Mouse (Mus musculus): ENCODE measurements around the gene Zfp580. TPM values are rescaled to one million over a fixed set of nuclear protein-coding genes. Genes with fewer than 3 reads are reported as not detected.
A peak's percentile ranks its signal among the peaks of the same experiment; 100 is the strongest.

The Zfp580 gene
- total RNA-seq, 1 experiment, result 3.3 TPM

- Histone ChIP-seq H3K27ac (ENCODE audit: insufficient read depth, low read depth, low read length, poor library complexity, severe bottlenecking) (no peak overlapping the region), H3K9me3 (ENCODE audit: control insufficient read depth, insufficient read depth, low read depth, low read length) (no peaks in the 10 kb centered on the region), H3K4me1 (ENCODE audit: control insufficient read depth in 2 of 2, insufficient read depth in 2 of 2, low read length in 2 of 2, poor library complexity in 1 of 2) (peaks cover 2 to 13% of the 10 kb centered on the region in 2 experiments; a peak in 3 of 4 replicates), H3K9ac (ENCODE audit: insufficient read depth, low read depth, low read length, poor library complexity, severe bottlenecking) (no peak overlapping the region), H3K36me3 (ENCODE audit: control insufficient read depth, insufficient read depth, low read length, poor library complexity, severe bottlenecking) (peaks cover 33% of the 10 kb centered on the region), H3K4me3 (ENCODE audit: insufficient read depth in 1 of 2, low read depth in 1 of 2, low read length in 2 of 2, poor library complexity in 1 of 2, severe bottlenecking in 1 of 2) (no peak overlapping the region)
- no peak for DNase-seq (ENCODE audit: low read depth, low spot score)
- no peak for TF ChIP-seq CHD2 (IDR thresholded peaks at IDR 0.05; ENCODE audit: low read depth, low read length)
- no peak for TF ChIP-seq ZNF384 (IDR thresholded peaks at IDR 0.05; ENCODE audit: low read depth, low read length)
- TF ChIP-seq MAFK (IDR thresholded peaks at IDR 0.05; ENCODE audit: insufficient read depth, low read depth, low read length), result 0 out of 2 replicates have a peak, but pooled peaks have one; percentile 26
- in situ Hi-C loops (cut with MboI; ENCODE audit: low sequenced_read_pairs in 2 of 2, unreplicated experiment in 2 of 2), result no loop called here
Measured at GRCm38 (mm10) chr7:5099796-5100195, 48.5 kb downstream of the Zfp580 start.

GRCm38 (mm10) chr7:5101066-5101663 lies 49.8 kb downstream of the Zfp580 start:
- Histone ChIP-seq H3K27ac (ENCODE audit: insufficient read depth, low read depth, low read length, poor library complexity, severe bottlenecking) (no peak overlapping the region), H3K4me1 (ENCODE audit: control insufficient read depth in 2 of 2, insufficient read depth in 2 of 2, low read length in 2 of 2, poor library complexity in 1 of 2) (peaks cover 2 to 13% of the 10 kb centered on the region in 2 experiments; a peak in 3 of 4 replicates), H3K4me3 (ENCODE audit: insufficient read depth in 1 of 2, low read depth in 1 of 2, low read length in 2 of 2, poor library complexity in 1 of 2, severe bottlenecking in 1 of 2) (no peak overlapping the region), H3K9me3 (ENCODE audit: control insufficient read depth, insufficient read depth, low read depth, low read length) (no peaks in the 10 kb centered on the region), H3K36me3 (ENCODE audit: control insufficient read depth, insufficient read depth, low read length, poor library complexity, severe bottlenecking) (peaks cover 19% of the 10 kb centered on the region), H3K9ac (ENCODE audit: insufficient read depth, low read depth, low read length, poor library complexity, severe bottlenecking) (no peak overlapping the region)
- TF ChIP-seq HCFC1 (IDR thresholded peaks at IDR 0.05; ENCODE audit: borderline replicate concordance, insufficient read depth, low read length) (no peak), CHD2 (IDR thresholded peaks at IDR 0.05; ENCODE audit: low read depth, low read length) (no peak), MAFK (IDR thresholded peaks at IDR 0.05; ENCODE audit: insufficient read depth, low read depth, low read length) (no peak), ZC3H11A (IDR thresholded peaks at IDR 0.05; ENCODE audit: borderline replicate concordance, low read depth, low read length) (no peak), ZNF384 (IDR thresholded peaks at IDR 0.05; ENCODE audit: low read depth, low read length) (no peak)
- no peak for DNase-seq (ENCODE audit: low read depth, low spot score)
- in situ Hi-C loops (cut with MboI; ENCODE audit: low sequenced_read_pairs in 2 of 2, unreplicated experiment in 2 of 2), result no loop called here

- H3K9me3 ChIP-seq (ENCODE audit: control insufficient read depth, insufficient read depth, low read depth, low read length), result no peaks in the 10 kb centered on the region
- H3K9ac ChIP-seq (ENCODE audit: insufficient read depth, low read depth, low read length, poor library complexity, severe bottlenecking), result no peak overlapping the region
- TF ChIP-seq MAFK (IDR thresholded peaks at IDR 0.05; ENCODE audit: insufficient read depth, low read depth, low read length), result no peak
- TF ChIP-seq CHD2 (IDR thresholded peaks at IDR 0.05; ENCODE audit: low read depth, low read length), result no peak
- TF ChIP-seq HCFC1 (IDR thresholded peaks at IDR 0.05; ENCODE audit: borderline replicate concordance, insufficient read depth, low read length), result no peak
- no peak for TF ChIP-seq ZNF384 (IDR thresholded peaks at IDR 0.05; ENCODE audit: low read depth, low read length)
- no peak for TF ChIP-seq ZC3H11A (IDR thresholded peaks at IDR 0.05; ENCODE audit: borderline replicate concordance, low read depth, low read length)
- H3K4me1 ChIP-seq (ENCODE audit: control insufficient read depth in 2 of 2, insufficient read depth in 2 of 2, low read length in 2 of 2, poor library complexity in 1 of 2), result peaks cover 2 to 13% of the 10 kb centered on the region in 2 experiments; a peak in 3 of 4 replicates
- DNase-seq (ENCODE audit: low read depth, low spot score), result no peak
- peaks cover 13% of the 10 kb centered on the region for H3K36me3 ChIP-seq (ENCODE audit: control insufficient read depth, insufficient read depth, low read length, poor library complexity, severe bottlenecking)
- H3K27ac ChIP-seq (ENCODE audit: insufficient read depth, low read depth, low read length, poor library complexity, severe bottlenecking), result no peak overlapping the region
- no peak overlapping the region for H3K4me3 ChIP-seq (ENCODE audit: insufficient read depth in 1 of 2, low read depth in 1 of 2, low read length in 2 of 2, poor library complexity in 1 of 2, severe bottlenecking in 1 of 2)
- in situ Hi-C loops (cut with MboI; ENCODE audit: low sequenced_read_pairs in 2 of 2, unreplicated experiment in 2 of 2), result no loop called here
Measured at GRCm38 (mm10) chr7:5102564-5102963, 51.2 kb downstream of the Zfp580 start.

Other genes with a start within 250 kb of the Zfp580 start
- 461 and 499 TPM in 2 replicates for gene Ube2s, start 238.9 kb upstream of the Zfp580 start, total RNA-seq (2012; rRNA removed)
- 6.9 and 8.4 TPM in 2 replicates for gene Shisa7, start 206.8 kb upstream of the Zfp580 start, total RNA-seq (2012; rRNA removed)
- gene Isoc2b, start 181.3 kb upstream of the Zfp580 start, total RNA-seq (2012; rRNA removed), result 3.5 and 3.7 TPM in 2 replicates
- gene Isoc2a, start 174.4 kb upstream of the Zfp580 start, total RNA-seq (2012; rRNA removed), result 13.0 and 16.1 TPM in 2 replicates
- 1.6 and 2.2 TPM in 2 replicates for gene Gm36210, start 145.0 kb upstream of the Zfp580 start, total RNA-seq (2012; rRNA removed)
- gene Zfp628, start 136.3 kb upstream of the Zfp580 start, total RNA-seq (2012; rRNA removed), result 4.0 and 4.3 TPM in 2 replicates
- gene Nat14, start 129.5 kb upstream of the Zfp580 start, total RNA-seq (2012; rRNA removed), result 1.2 and 1.7 TPM in 2 replicates
- gene Ssc5d, start 125.8 kb upstream of the Zfp580 start, total RNA-seq (2012; rRNA removed), result 0.94 and 1.3 TPM in 2 replicates
- 0.22 and 0.95 TPM in 2 replicates for gene Sbk2, start 87.1 kb upstream of the Zfp580 start, total RNA-seq (2012; rRNA removed)
- not detected in 2 replicates for gene Sbk3, start 80.4 kb upstream of the Zfp580 start, total RNA-seq (2012; rRNA removed)
- 2.9 and 3.4 TPM in 2 replicates for gene Zfp579, start 55.4 kb upstream of the Zfp580 start, total RNA-seq (2012; rRNA removed)
- 2.6 and 3.9 TPM in 2 replicates for gene Zfp524, start 37.1 kb upstream of the Zfp580 start, total RNA-seq (2012; rRNA removed)
- 45.9 and 47.4 TPM in 2 replicates for gene Fiz1, start 36.8 kb upstream of the Zfp580 start, total RNA-seq (2012; rRNA removed)
- not detected in 2 replicates for gene Gm44973, start 36.0 kb upstream of the Zfp580 start, total RNA-seq (2012; rRNA removed)
- 12.9 and 18.4 TPM in 2 replicates for gene Zfp865, start 31.2 kb upstream of the Zfp580 start, total RNA-seq (2012; rRNA removed)
- 7.5 and 11.2 TPM in 2 replicates for gene Ccdc106, start 31.0 kb upstream of the Zfp580 start, total RNA-seq (2012; rRNA removed)
- gene 4632433K11Rik, start 17.4 kb upstream of the Zfp580 start, total RNA-seq (2012; rRNA removed), result not detected in 2 replicates
- gene Zfp784, start 13.1 kb upstream of the Zfp580 start, total RNA-seq (2012; rRNA removed), result 0.58 and 0.71 TPM in 2 replicates
- 222 and 262 TPM in 2 replicates for gene U2af2, start 10.6 kb downstream of the Zfp580 start, total RNA-seq (2012; rRNA removed)
- gene Epn1, start 28.7 kb downstream of the Zfp580 start, total RNA-seq (2012; rRNA removed), result 51.8 and 59.1 TPM in 2 replicates
- not detected in 2 replicates for gene Rfpl4, start 65.4 kb downstream of the Zfp580 start, total RNA-seq (2012; rRNA removed)
- gene Rasl2-9, start 74.4 kb downstream of the Zfp580 start, total RNA-seq (2012; rRNA removed), result 0.27 and 0.32 TPM in 2 replicates
- gene Vmn1r55, start 98.1 kb downstream of the Zfp580 start, total RNA-seq (2012; rRNA removed), result not detected in 2 replicates
- not detected in 2 replicates for gene Vmn1r56, start 145.2 kb downstream of the Zfp580 start, total RNA-seq (2012; rRNA removed)
- gene Vmn1r57, start 167.0 kb downstream of the Zfp580 start, total RNA-seq (2012; rRNA removed), result 0.11 and 0.13 TPM in 2 replicates